Mouse (Mus musculus) cerebral cortex, adult 2 months (tissue): ENCODE data around the gene Rubcn.

Experiments used
- WGBS: fragments of 180-500 bp; shearing (Covaris S2); methylation state at CpG from one replicate; pipeline ENCODE4 v1.1.7; 2018; 5-methylcytosine and 5-hydroxymethylcytosine counted together

Rubcn gene

DNA sequence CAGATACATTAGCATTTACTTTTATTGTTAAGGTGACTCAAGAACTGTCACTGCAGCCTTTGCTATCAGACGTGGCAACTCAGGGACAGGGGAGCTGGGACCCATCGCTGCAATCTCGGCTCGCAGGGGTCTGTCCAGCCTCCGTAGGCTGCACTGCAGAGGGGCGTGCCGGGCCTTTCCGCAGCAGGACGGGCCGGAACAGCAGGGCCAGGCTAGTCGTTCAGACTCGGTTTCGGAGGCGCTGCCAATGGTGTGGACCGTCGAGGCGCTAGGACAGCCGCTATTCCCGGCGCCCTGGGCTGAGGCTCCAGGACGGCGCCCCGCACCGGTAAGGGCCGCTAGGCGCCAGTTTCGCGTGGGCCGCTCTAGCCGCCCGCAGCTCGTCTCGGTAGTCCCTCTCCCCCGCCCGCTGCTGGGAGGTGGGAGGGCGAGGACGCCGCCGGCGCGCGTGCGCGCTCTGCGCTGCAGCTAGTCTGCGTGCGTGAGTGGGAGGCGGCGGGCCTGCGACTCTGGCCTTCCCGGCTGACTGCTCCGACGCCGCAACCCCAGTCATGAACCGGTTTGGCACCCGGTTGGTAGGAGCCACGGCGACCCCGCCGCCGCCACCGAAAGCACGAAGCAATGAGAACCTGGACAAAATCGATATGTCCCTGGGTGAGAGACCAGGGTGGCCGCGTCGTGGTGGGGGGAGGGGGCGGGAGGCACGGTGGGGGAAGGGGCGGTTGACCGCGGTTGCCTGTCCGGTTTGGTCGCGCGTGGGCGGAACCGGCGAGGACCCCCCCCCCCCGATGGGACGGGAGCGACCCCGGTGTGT, at the start of gene Rubcn, which contains the start of gene Fyttd1:
Gene Rubcn (minus strand): TSS at position 424 of the 814 bp plus-strand sequence.
Gene Fyttd1 (plus strand): TSS at position 158 of the 814 bp plus-strand sequence.
- under 1% methylated on average over 74 of the region's 83 CpGs for WGBS

GRCm38 (mm10) chr16:32927044-32927443, 49.5 kb upstream of the Rubcn start:
- 53% methylated on average over 8 of the region's 8 CpGs for WGBS

DNA sequence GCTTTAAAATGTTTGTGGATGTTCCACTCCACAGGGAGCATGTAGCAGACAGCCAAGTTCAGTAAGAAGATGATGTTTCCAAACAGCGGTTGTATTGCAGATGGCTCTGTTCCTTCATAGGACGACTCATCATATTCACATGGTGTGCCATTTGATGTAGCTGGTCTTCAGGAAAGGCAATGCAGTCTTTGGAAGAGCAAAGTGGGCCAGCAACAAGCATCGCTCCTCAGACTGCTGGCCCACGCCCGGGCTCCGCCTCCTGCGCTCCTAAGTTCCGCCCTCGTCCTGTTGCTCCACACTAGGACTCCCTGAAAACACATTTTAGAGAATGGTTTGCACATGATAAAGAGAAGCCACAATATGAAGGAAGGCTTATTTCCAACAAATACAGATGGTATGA, 49.1 kb upstream of the Rubcn start:
- 64% methylated on average over 9 of the region's 9 CpGs for WGBS

DNA sequence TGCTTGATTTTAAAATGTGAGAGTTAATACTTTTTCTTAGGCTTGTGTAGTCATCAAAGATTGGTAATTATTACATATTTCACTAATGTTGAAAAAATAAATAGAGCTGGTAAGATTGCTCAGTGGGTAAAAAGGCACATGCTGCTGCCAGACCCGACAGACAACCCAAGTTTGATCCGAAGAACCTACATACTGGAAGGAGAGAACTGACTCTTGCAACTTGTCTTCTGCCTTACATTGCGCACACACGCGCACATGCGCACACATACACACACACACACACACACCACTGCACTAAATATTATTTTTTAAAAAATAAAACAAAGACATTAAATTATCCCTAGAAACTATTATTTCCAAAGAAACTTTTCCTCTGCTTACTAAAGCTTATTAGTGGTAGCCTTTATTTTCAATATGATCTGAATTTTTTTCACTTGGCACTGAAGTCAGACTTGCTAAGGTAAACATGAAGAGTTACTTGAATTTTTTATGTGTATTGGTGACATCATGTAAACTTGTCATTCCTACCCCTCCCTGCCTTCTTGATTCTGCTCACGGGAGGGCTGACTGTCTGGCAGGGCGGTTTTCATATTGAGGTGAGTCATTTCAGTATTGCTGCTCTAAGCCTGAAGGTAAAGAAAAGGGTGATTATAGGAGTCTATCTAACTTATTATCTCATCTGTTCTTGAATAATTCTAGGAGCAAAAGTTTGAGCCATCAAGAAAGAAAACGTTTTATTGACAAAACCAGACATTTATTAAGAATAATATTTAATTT, 37.9 kb upstream of the Rubcn start:
- WGBS, result 66% methylated on average over 9 of the region's 9 CpGs

DNA sequence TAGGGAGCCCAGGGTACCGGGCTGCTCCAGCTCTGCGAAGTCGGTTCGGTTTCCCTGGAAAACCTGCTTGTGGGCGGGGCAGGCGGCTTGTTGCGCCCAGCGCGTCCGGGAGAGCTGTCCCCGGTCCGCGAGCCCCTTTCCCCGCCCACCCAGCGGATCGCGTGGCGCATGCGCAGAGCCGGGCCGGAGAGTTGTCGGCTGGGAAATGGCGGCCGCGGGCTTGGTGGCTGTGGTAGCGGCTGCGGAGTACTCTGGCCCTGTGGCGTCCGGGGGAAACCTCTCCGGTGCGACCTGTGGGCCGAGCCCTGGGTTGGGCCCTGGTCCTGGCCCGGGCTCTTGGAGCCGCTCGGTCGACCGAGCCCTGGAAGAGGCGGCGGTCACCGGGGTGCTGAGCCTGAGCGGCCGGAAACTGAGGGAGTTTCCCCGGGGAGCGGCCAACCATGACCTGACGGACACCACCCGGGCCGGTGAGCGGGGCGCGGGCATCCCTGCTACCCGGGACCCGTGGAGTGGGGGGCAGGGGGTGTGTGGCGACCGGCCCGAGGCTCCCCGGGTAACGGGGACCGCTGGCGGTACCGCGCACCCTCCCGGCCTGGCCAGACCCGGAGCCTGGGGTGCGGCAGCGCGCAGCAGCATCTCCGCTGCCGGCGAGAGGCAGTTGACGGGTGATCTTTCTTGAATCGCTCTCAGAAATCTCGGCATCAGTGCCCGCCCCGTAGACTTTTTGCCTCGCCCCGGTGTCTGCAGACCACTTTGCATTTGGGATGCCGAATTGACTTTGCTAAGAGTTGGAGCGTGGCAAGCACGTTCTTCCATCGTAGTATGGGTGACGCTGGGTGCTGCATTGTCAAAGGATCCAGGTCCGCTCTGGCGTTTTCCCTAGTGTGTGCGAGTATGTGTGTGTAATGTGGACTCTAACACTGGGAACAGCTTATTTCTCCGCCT, 36.6 kb upstream of the Rubcn start, which contains the start of gene Lrch3:
Gene Lrch3 (plus strand): TSS at position 164 of the 945 bp plus-strand sequence.
- under 1% methylated on average over 83 of the region's 85 CpGs for WGBS

- WGBS, result 53% methylated on average over 7 of the region's 7 CpGs
These were observed 35.6 kb upstream of the Rubcn start for GRCm38 (mm10) chr16:32913212-32913611.

GRCm38 (mm10) chr16:32906727-32907126, 29.2 kb upstream of the Rubcn start:
- 89% methylated on average over 8 of the region's 8 CpGs for WGBS

GRCm38 (mm10) chr16:32906186-32906585, 28.6 kb upstream of the Rubcn start:
- 65% methylated on average over 2 of the region's 2 CpGs for WGBS

- 39% methylated on average over 3 of the region's 3 CpGs for WGBS
These were observed 24.5 kb upstream of the Rubcn start for GRCm38 (mm10) chr16:32902051-32902428.

DNA sequence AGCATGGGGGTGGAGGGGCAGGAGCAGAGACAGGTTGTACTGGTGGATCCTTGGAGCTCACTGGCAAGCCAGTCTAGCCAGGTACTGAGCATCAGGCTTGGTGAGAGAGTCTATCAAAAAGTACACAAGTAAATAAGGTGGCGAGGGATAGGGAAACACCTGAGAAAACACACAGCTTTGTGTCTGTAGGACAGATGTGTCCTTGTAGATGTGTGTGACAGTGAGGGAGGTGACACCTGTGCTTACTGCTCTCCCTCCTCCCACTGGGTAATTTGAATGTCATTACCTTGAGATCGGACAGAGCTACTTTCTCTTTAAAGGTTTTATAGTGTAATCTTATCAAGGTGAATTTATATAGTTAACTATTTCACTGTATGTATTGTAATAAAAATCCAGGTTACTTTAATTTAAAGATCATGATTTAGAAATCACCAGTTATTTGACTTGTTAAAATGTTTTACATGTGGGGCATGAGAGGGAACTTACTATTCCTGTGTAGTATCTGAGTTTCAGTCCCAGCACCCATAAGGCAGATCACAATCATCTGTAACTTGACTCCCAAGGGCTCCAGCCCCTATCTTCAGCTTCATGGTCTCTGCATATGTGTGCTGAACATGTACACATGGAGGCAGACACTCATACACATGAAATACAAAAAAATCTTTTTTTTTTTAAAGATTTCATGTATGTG, 23.9 kb upstream of the Rubcn start:
- 71% methylated on average over 2 of the region's 2 CpGs for WGBS

DNA sequence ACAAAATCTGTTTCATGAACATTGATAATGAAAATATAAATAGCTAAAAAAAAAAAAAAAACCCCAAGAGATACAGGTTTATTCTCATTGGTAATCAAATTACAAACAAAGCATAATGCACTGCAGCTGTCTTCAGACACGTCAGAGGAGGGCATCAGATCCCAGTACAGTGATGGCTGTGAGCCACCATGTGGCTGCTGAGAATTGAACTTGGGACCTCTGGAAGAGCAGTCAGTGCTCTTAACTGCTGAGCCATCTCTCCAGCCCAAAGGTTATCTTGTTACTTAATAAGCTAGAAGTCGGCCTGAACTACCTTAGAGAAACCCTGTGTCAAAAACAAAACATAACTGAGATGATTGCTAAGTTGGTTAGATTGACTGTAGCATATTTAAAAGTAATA, 12.3 kb upstream of the Rubcn start:
- 57% methylated on average over 2 of the region's 2 CpGs for WGBS

DNA sequence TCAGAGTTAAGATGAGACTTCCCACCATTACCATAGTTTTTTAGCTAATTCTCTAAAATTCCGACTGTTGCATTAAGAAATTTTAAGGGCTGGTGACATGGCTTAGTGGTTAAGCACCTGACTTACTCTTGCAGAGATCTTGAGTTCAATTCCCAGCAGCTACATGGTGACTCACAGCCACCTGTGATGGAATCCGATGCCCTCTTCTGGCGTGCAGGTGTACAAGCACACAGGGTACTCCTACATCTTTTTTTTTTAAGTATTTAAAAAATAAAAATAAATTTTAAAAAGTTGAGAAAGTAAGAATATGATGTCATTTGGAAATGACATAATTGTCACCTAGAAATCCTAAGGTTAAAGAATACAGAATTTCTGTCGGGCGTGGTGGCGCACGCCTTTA, 10.4 kb upstream of the Rubcn start:
- 88% methylated on average over 7 of the region's 7 CpGs for WGBS

- WGBS, result 82% methylated on average over 7 of the region's 7 CpGs
These were observed 4.0 kb upstream of the Rubcn start for GRCm38 (mm10) chr16:32881538-32881937.

- 79% methylated on average over 14 of the region's 14 CpGs for WGBS
These were observed 1.7 kb upstream of the Rubcn start for GRCm38 (mm10) chr16:32878972-32879926.

- under 1% methylated on average over 34 of the region's 34 CpGs for WGBS
These were observed 612 bp upstream of the Rubcn start for GRCm38 (mm10) chr16:32878157-32878598.

DNA sequence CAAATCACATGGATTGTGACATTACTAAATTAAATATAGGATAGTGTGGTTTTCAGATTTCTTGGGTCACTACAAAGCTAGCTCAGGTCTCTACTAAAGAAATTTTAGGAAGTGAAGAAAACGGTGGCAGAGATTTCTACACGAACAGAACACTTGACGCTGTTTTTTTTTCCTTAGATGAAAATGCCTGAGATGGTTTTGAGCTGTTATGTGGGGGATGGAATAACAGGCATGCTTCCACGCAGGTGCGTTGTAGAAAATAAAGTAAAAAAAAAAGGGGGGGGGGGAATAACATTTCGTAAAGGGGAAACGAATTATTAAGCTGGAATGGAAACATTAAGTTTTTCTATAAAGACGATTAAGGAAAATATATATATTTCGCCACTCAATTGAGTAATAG, 735 bp downstream of the Rubcn start:
- 10% methylated on average over 9 of the region's 9 CpGs for WGBS

DNA sequence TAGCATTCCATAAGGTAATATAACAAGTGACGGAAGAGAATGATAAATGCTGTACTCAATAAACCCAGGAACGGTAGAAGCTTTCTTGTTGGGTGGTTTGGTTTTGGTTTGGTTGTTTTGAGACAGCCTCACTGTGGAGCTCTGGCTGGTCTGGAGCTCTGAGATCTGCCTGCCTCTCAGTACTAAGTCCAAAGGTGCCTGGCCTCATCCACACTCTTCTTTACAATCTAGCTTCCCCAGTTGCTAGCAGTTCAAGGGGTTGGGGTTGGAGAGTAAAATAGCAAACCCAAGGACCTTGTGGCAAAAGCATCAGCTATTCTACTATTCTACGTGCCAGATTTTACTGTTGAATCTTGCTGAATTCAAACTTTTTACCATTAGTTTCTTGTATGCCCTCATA, 1.7 kb downstream of the Rubcn start:
- WGBS, result 97% methylated on average over 3 of the region's 3 CpGs

DNA sequence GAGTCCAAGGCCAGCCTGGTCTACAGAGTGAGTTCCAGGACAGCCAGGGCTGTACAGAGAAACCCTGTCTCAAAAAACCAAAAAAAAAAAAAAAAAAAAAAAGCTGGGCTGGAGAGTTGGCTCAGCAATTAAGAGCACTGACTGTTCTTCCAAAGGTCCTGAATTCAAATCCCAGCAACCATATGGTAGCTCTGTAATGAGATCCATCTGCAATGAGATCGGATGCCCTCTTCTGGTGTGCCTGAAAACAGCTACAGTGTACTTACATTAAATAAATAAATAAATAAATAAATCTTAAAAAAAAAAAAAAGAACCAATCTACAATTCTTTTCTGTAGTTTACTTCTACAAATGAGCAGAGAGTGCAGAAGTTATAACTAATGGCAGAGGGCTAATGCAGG, 2.3 kb downstream of the Rubcn start:
- WGBS, result 68% methylated on average over 1 of the region's 1 CpGs

GRCm38 (mm10) chr16:32873366-32873765, 4.2 kb downstream of the Rubcn start:
- WGBS, result 71% methylated on average over 3 of the region's 3 CpGs

DNA sequence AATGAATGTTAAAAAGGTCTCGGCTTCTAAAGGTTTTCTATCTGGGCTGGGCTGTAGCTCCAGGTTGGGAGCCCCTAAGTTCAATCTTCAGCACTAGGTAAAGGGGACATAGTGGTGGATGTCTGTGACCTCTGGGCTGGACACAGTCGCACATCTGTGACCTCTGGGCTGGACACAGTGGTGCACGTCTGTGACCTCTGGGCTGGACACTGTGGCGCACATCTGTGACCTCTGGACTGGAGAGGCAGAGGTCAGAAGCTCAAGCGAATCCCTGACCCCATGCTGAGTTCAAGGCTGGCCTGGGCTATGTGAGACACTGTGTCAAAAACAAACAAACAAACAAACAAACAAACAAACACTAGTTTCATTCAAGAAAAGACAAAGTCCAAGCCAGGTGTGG, 7.3 kb downstream of the Rubcn start:
- 72% methylated on average over 5 of the region's 5 CpGs for WGBS
